Mouse (Mus musculus) kidney, adult 8-10 months (tissue): ENCODE measurements around the gene Irak1.

Source experiments
- DNase-seq, 2 experiments: peaks; one replicate each; pipeline ENCODE4 v3.0.0; 2022

Gene Irak1

DNA sequence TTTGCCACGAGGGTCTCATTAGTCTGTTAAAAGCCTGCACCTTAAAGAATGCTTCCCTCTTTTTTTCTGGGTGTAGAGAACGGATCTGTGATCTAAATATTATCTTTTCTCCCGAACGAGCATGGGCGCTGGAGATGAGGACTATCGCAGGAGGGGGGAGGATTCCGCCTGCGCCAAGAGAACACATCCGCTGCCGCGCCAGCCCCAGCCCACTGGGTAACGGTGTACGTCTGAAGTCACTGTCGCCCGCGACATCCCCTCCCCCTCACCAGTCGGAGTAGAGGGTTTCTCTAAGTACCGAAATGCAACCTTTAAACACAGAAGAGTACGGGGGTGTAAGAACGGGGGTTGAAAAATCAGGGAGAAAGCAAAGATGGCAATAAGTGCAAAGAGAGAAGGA lies 58.4 kb downstream of the Irak1 start:
- peak; percentile 33 to 44 for DNase-seq

DNA sequence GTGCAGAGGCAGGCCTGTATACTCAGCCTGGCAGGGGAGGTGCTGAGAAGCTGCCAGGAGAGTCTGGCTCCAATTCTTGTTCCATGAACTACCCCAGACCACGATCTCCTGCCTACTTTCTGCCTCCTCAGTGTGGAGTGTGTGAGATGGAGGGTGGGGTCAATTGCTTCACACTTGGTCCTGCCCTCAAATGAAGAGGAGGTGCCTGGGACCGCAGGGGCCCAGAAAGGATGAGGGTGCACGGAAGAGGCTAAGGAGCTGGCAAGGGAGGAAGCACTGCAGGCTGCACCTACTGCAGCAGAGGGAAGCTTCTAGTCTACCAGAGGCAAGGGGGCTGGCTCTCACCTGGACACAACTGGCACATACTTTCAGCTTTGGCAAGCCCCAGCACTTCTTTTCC lies 59.4 kb downstream of the Irak1 start:
- DNase-seq, result peak in 1 of 2 experiments; percentile 23
